Mouse (Mus musculus) brain, adult 2 months (tissue): Measurements from ENCODE around the gene Gpank1.
"Not testable (repeated sequence)": the region's sequence is repeated elsewhere in the genome, so short reads cannot be mapped to it uniquely, and the experiment has no call there.

ENCODE experiments used
- DNase-seq: peaks from one replicate; pipeline ENCODE4 v3.0.0; 2011; ENCODE audit warnings: low read depth, low spot score

Gene Gpank1

GRCm38 (mm10) chr17:35097164-35097655 lies 24.0 kb upstream of the Gpank1 start:
- DNase-seq = peak; percentile 82

GRCm38 (mm10) chr17:35100196-35100765 lies 21.0 kb upstream of the Gpank1 start:
- DNase-seq = no peak

- no peak for DNase-seq
These were observed 20.1 kb upstream of the Gpank1 start for GRCm38 (mm10) chr17:35101161-35101560.

- no peak for DNase-seq
These were observed 19.0 kb upstream of the Gpank1 start for GRCm38 (mm10) chr17:35102299-35102698.

- no peak for DNase-seq
These were observed 18.0 kb upstream of the Gpank1 start for GRCm38 (mm10) chr17:35103221-35103690.

GRCm38 (mm10) chr17:35104079-35104478 lies 17.2 kb upstream of the Gpank1 start:
- no peak for DNase-seq

GRCm38 (mm10) chr17:35104754-35105153 lies 16.5 kb upstream of the Gpank1 start:
- DNase-seq = no peak

GRCm38 (mm10) chr17:35105740-35106389 lies 15.4 kb upstream of the Gpank1 start:
- DNase-seq = peak; percentile 88

GRCm38 (mm10) chr17:35106522-35106921 lies 14.7 kb upstream of the Gpank1 start:
- DNase-seq = peak; percentile 55

- DNase-seq = peak; percentile 74
These were observed 13.2 kb upstream of the Gpank1 start, which contains the start of gene Ly6g5c for GRCm38 (mm10) chr17:35108097-35108496. Gene Ly6g5c, plus strand, starts transcription at chr17:35108279.

GRCm38 (mm10) chr17:35111774-35112173 lies 9.5 kb upstream of the Gpank1 start:
- DNase-seq = no peak

GRCm38 (mm10) chr17:35115046-35116019 lies 5.9 kb upstream of the Gpank1 start, which contains the start of gene Ly6g5b:
Gene Ly6g5b, minus strand, starts transcription at chr17:35115428.
- peak; percentile 32 for DNase-seq

GRCm38 (mm10) chr17:35120745-35121142 lies 511 bp upstream of the Gpank1 start:
- DNase-seq = peak; percentile 31

GRCm38 (mm10) chr17:35121871-35122303 lies 632 bp downstream of the Gpank1 start, which contains the start of gene Csnk2b:
Gene Csnk2b, minus strand, starts transcription at chr17:35122053.
- DNase-seq = peak; percentile 92

- DNase-seq = not testable (repeated sequence)
These were observed 2.0 kb downstream of the Gpank1 start for GRCm38 (mm10) chr17:35123287-35123686.

- not testable (repeated sequence) for DNase-seq
These were observed 3.1 kb downstream of the Gpank1 start for GRCm38 (mm10) chr17:35124261-35124896.

- DNase-seq = no peak
These were observed 3.8 kb downstream of the Gpank1 start for GRCm38 (mm10) chr17:35125081-35125480.

- peak; percentile 35 for DNase-seq
These were observed 4.3 kb downstream of the Gpank1 start for GRCm38 (mm10) chr17:35125578-35125977.

- DNase-seq = peak; percentile 84
These were observed 5.0 kb downstream of the Gpank1 start, which contains the start of gene D17H6S53E for GRCm38 (mm10) chr17:35126206-35126611. Gene D17H6S53E, plus strand, starts transcription at chr17:35126373.

- DNase-seq = peak; percentile 38
These were observed 5.8 kb downstream of the Gpank1 start for GRCm38 (mm10) chr17:35127017-35127416.

GRCm38 (mm10) chr17:35128996-35129395 lies 7.7 kb downstream of the Gpank1 start:
- no peak for DNase-seq
